Mouse (Mus musculus) kidney, embryonic 16.5 days (tissue): ENCODE results near the gene Fbln7. TPM values are rescaled to one million over a fixed set of nuclear protein-coding genes. Genes with fewer than 3 reads are reported as not detected.

Experiments used
- ATAC-seq: fragments of 200-750 bp; cut with Nextera tagmentation; 2 replicates; pipeline ENCODE4 v1.8.0; 2017; ENCODE audit warnings: moderate TSS enrichment; ENCODE audit not compliant: low FRiP score, low TSS enrichment
- H3K27ac ChIP-seq: fragments of 300-500 bp; sonication (generic); 2 replicates; pipeline ENCODE4 v1.5.1; 2014; ENCODE audit warnings: low read length
- H3K27me3 ChIP-seq: fragments of 300-500 bp; sonication (generic); 2 replicates; pipeline ENCODE4 v1.6.1; 2014; ENCODE audit warnings: low read length, control low read depth, mixed read lengths; ENCODE audit not compliant: insufficient read depth
- H3K36me3 ChIP-seq: fragments of 300-500 bp; sonication (generic); 2 replicates; pipeline ENCODE4 v1.6.1; 2014; ENCODE audit warnings: low read length, control low read depth, mixed read lengths; ENCODE audit not compliant: insufficient read depth
- H3K4me1 ChIP-seq: fragments of 300-500 bp; sonication (generic); 2 replicates; pipeline ENCODE4 v1.6.1; 2014; ENCODE audit warnings: low read length, control low read depth, mixed read lengths; ENCODE audit not compliant: insufficient read depth
- H3K4me2 ChIP-seq: fragments of 300-500 bp; sonication (generic); replicated peaks from 2 replicates; pipeline ENCODE4 v1.6.1; 2014; ENCODE audit warnings: low read depth, low read length
- H3K4me3 ChIP-seq: fragments of 300-500 bp; sonication (generic); 2 replicates; pipeline ENCODE4 v1.5.1; 2014; ENCODE audit warnings: mild to moderate bottlenecking, low read length
- H3K9ac ChIP-seq: fragments of 300-500 bp; sonication (generic); replicated peaks from 2 replicates; pipeline ENCODE4 v1.6.1; 2014; ENCODE audit warnings: low read length
- H3K9me3 ChIP-seq: fragments of 300-500 bp; sonication (generic); 2 replicates; pipeline ENCODE4 v1.6.1; 2016; ENCODE audit warnings: low read length, control low read depth
- WGBS: fragments of 180-500 bp; shearing (Covaris S2); extraction: QIAGEN DNeasy Blood & Tissue Kit; methylation state at CpG from one replicate; pipeline ENCODE4 v1.1.7; 2014; 5-methylcytosine and 5-hydroxymethylcytosine counted together
- polyA plus RNA-seq: library from polyadenylated mRNA; unstranded; fragments of >200 nt; fragmentation: Nextera tagmentation; extraction: Ambion mirVana; gene quantifications from 2 replicates; pipeline ENCODE4 v1.2.1, GENCODE M21; 2015

Fbln7 gene
- 8.1 TPM in 2 replicates for polyA plus RNA-seq

- no peak within 1 kb of the TSS for H3K27ac ChIP-seq
- peaks cover 10% of the 10 kb centered on the region for H3K4me1 ChIP-seq
- H3K4me2 ChIP-seq, result peak within 1 kb of the TSS; percentile 77
- no peaks in the 10 kb centered on the region for H3K27me3 ChIP-seq
- WGBS, result 84% methylated on average over 9 of the region's 9 CpGs
- peak within 1 kb of the TSS; percentile 61 for H3K9ac ChIP-seq
- no peaks in the 10 kb centered on the region for H3K36me3 ChIP-seq
- ATAC-seq, result no peak
- H3K9me3 ChIP-seq, result no peaks in the 10 kb centered on the region
- peak within 1 kb of the TSS; percentile 50 for H3K4me3 ChIP-seq
Observed at GRCm38 (mm10) chr2:128862636-128863035, at the start of gene Fbln7. Gene Fbln7 (plus strand): TSS chr2:128862981.

- no peak overlapping the region for H3K4me3 ChIP-seq
- peaks cover 11% of the 10 kb centered on the region for H3K4me1 ChIP-seq
- H3K27ac ChIP-seq, result no peak overlapping the region
- no peaks in the 10 kb centered on the region for H3K9me3 ChIP-seq
- no peaks in the 10 kb centered on the region for H3K27me3 ChIP-seq
- no peak overlapping the region for H3K9ac ChIP-seq
- WGBS, result 70% methylated on average over 1 of the region's 1 CpGs
- ATAC-seq, result no peak
- H3K4me2 ChIP-seq, result no peak overlapping the region
- no peaks in the 10 kb centered on the region for H3K36me3 ChIP-seq
Observed at GRCm38 (mm10) chr2:128816311-128816710, 46.5 kb upstream of the Fbln7 start.

GRCm38 (mm10) chr2:128816916-128817315, 45.9 kb upstream of the Fbln7 start:
- H3K27me3 ChIP-seq, result no peaks in the 10 kb centered on the region
- no peak for ATAC-seq
- H3K27ac ChIP-seq, result peak overlapping the region; percentile 62
- H3K9ac ChIP-seq, result no peak overlapping the region
- H3K4me2 ChIP-seq, result peak overlapping the region; percentile 60
- 31% methylated on average over 6 of the region's 6 CpGs for WGBS
- H3K4me3 ChIP-seq, result peak overlapping the region; percentile 27; the same call in 1 of the 2 replicates
- H3K36me3 ChIP-seq, result no peaks in the 10 kb centered on the region
- peaks cover 11% of the 10 kb centered on the region for H3K4me1 ChIP-seq
- H3K9me3 ChIP-seq, result no peaks in the 10 kb centered on the region

GRCm38 (mm10) chr2:128817387-128817785, 45.4 kb upstream of the Fbln7 start:
- Histone ChIP-seq H3K4me1 (peaks cover 11% of the 10 kb centered on the region), H3K9ac (0 out of 2 replicates have a peak overlapping the region, but pooled peaks have one; percentile 54), H3K27me3 (no peaks in the 10 kb centered on the region), H3K9me3 (no peaks in the 10 kb centered on the region), H3K4me2 (peak overlapping the region; percentile 60), H3K36me3 (no peaks in the 10 kb centered on the region), H3K4me3 (peak overlapping the region; percentile 93), H3K27ac (peak overlapping the region; percentile 91)
- peak; percentile 64 for ATAC-seq
- 0% methylated on average over 7 of the region's 7 CpGs for WGBS

GRCm38 (mm10) chr2:128817786-128818681, 44.7 kb upstream of the Fbln7 start, which contains the start of gene Tmem87b:
Gene Tmem87b (plus strand): TSS chr2:128818118.
- WGBS, result under 1% methylated on average over 56 of the region's 59 CpGs
- H3K9ac ChIP-seq, result peak within 1 kb of the TSS; percentile 91
- peak within 1 kb of the TSS; percentile 94 for H3K27ac ChIP-seq
- H3K36me3 ChIP-seq, result no peaks in the 10 kb centered on the region
- H3K4me2 ChIP-seq, result peak within 1 kb of the TSS; percentile 76
- peak within 1 kb of the TSS; percentile 93 for H3K4me3 ChIP-seq
- H3K9me3 ChIP-seq, result no peaks in the 10 kb centered on the region
- ATAC-seq, result peak; percentile 94
- peaks cover 11% of the 10 kb centered on the region for H3K4me1 ChIP-seq
- no peaks in the 10 kb centered on the region for H3K27me3 ChIP-seq

GRCm38 (mm10) chr2:128818956-128819643, 43.7 kb upstream of the Fbln7 start:
- Histone ChIP-seq H3K36me3 (no peaks in the 10 kb centered on the region), H3K4me3 (peak overlapping the region; percentile 93), H3K4me2 (peak overlapping the region; percentile 76), H3K27ac (peak overlapping the region; percentile 94), H3K27me3 (no peaks in the 10 kb centered on the region), H3K9ac (peak overlapping the region; percentile 91), H3K4me1 (peaks cover 11% of the 10 kb centered on the region), H3K9me3 (no peaks in the 10 kb centered on the region)
- no peak for ATAC-seq
- 9% methylated on average over 14 of the region's 14 CpGs for WGBS

- Histone ChIP-seq H3K9me3 (no peaks in the 10 kb centered on the region), H3K4me1 (peaks cover 11% of the 10 kb centered on the region), H3K4me2 (no peak overlapping the region), H3K36me3 (0 out of 2 replicates have a peak, but pooled peaks cover 9% of the 10 kb centered on the region), H3K27me3 (no peaks in the 10 kb centered on the region), H3K27ac (no peak overlapping the region), H3K9ac (no peak overlapping the region), H3K4me3 (no peak overlapping the region)
- 66% methylated on average over 2 of the region's 2 CpGs for WGBS
- ATAC-seq, result no peak
Observed at GRCm38 (mm10) chr2:128820631-128821030, 42.1 kb upstream of the Fbln7 start.

GRCm38 (mm10) chr2:128823893-128824292, 38.9 kb upstream of the Fbln7 start:
- no peaks in the 10 kb centered on the region for H3K9me3 ChIP-seq
- no peak overlapping the region for H3K9ac ChIP-seq
- H3K27ac ChIP-seq, result no peak overlapping the region
- ATAC-seq, result no peak
- H3K4me3 ChIP-seq, result no peak overlapping the region
- no peaks in the 10 kb centered on the region for H3K27me3 ChIP-seq
- WGBS, result 88% methylated on average over 5 of the region's 5 CpGs
- no peak overlapping the region for H3K4me2 ChIP-seq
- 0 out of 2 replicates have a peak, but pooled peaks cover 17% of the 10 kb centered on the region for H3K36me3 ChIP-seq
- H3K4me1 ChIP-seq, result peaks cover 9% of the 10 kb centered on the region

GRCm38 (mm10) chr2:128827787-128828186, 35.0 kb upstream of the Fbln7 start:
- ATAC-seq, result no peak
- Histone ChIP-seq H3K4me1 (no peaks in the 10 kb centered on the region), H3K9me3 (no peaks in the 10 kb centered on the region), H3K4me2 (no peak overlapping the region), H3K27ac (no peak overlapping the region), H3K27me3 (no peaks in the 10 kb centered on the region), H3K4me3 (no peak overlapping the region), H3K36me3 (peaks cover 20% of the 10 kb centered on the region; the same call in 1 of the 2 replicates), H3K9ac (no peak overlapping the region)
- 97% methylated on average over 1 of the region's 1 CpGs for WGBS
